Mouse (Mus musculus) thymus, adult 2 months (tissue): ENCODE measurements around the gene Ube2i.
"Not testable (repeated sequence)": the region's sequence is repeated elsewhere in the genome, so short reads cannot be mapped to it uniquely, and the experiment has no call there.

Source experiments
- CTCF ChIP-seq: fragments of 200-500 bp; IDR thresholded peaks from 2 replicates; pipeline ENCODE4 v1.5.1; 2012; ENCODE audit warnings: mild to moderate bottlenecking, control low read depth, low read length, moderate library complexity, borderline replicate concordance; ENCODE audit not compliant: control insufficient read depth, poor library complexity, insufficient read depth; ENCODE audit errors: extremely low read depth
- POLR2A ChIP-seq: fragments of 200-500 bp; IDR thresholded peaks from 2 replicates; pipeline ENCODE4 v1.6.1; 2012; ENCODE audit warnings: mild to moderate bottlenecking, low read length, control low read depth, moderate library complexity; ENCODE audit not compliant: control insufficient read depth, poor library complexity, insufficient read depth; ENCODE audit errors: extremely low read depth

- not testable (repeated sequence) for TF ChIP-seq CTCF, POLR2A
Measured at GRCm38 (mm10) chr17:25231621-25232020, 42.8 kb downstream of the Ube2i start.
